Mouse (Mus musculus): ENCODE data around the gene Gm13290. TPM values are rescaled to one million over a fixed set of nuclear protein-coding genes. Genes with fewer than 3 reads are reported as not detected.

The Gm13290 gene
- polyA plus RNA-seq, 1 experiment from 2014 or later: not detected

Other genes with a start within 250 kb of the Gm13290 start
- gene Ifna15, start 215.6 kb upstream of the Gm13290 start, polyA plus RNA-seq (2016; fragmentation: Nextera tagmentation; extraction: Ambion mirVana): not detected in 2 replicates
- gene Ifna14, start 202.0 kb upstream of the Gm13290 start, polyA plus RNA-seq (2016; fragmentation: Nextera tagmentation; extraction: Ambion mirVana): not detected in 2 replicates
- gene Ifna9, start 181.4 kb upstream of the Gm13290 start, polyA plus RNA-seq (2016; fragmentation: Nextera tagmentation; extraction: Ambion mirVana): not detected in 2 replicates
- gene Ifna12, start 170.5 kb upstream of the Gm13290 start, polyA plus RNA-seq (2016; fragmentation: Nextera tagmentation; extraction: Ambion mirVana): not detected in 2 replicates
- gene C87499, start 139.4 kb upstream of the Gm13290 start, polyA plus RNA-seq (2016; fragmentation: Nextera tagmentation; extraction: Ambion mirVana): not detected in 2 replicates
- not detected in 2 replicates for gene Ifna13, start 129.4 kb upstream of the Gm13290 start, polyA plus RNA-seq (2016; fragmentation: Nextera tagmentation; extraction: Ambion mirVana)
- gene Ifna16, start 96.9 kb upstream of the Gm13290 start, polyA plus RNA-seq (2016; fragmentation: Nextera tagmentation; extraction: Ambion mirVana): not detected in 2 replicates
- not detected in 2 replicates for gene Ifna2, start 89.9 kb upstream of the Gm13290 start, polyA plus RNA-seq (2016; fragmentation: Nextera tagmentation; extraction: Ambion mirVana)
- not detected in 2 replicates for gene Ifnab, start 82.5 kb upstream of the Gm13290 start, polyA plus RNA-seq (2016; fragmentation: Nextera tagmentation; extraction: Ambion mirVana)
- gene Gm26566, start 52.0 kb upstream of the Gm13290 start, polyA plus RNA-seq (2016; fragmentation: Nextera tagmentation; extraction: Ambion mirVana): 0.29 and 0.43 TPM in 2 replicates
- gene Klhl9, start 51.4 kb upstream of the Gm13290 start, polyA plus RNA-seq (2016; fragmentation: Nextera tagmentation; extraction: Ambion mirVana): 38.0 and 38.7 TPM in 2 replicates
- not detected in 2 replicates for gene Gm13271, start 19.0 kb upstream of the Gm13290 start, polyA plus RNA-seq (2016; fragmentation: Nextera tagmentation; extraction: Ambion mirVana)
- gene Gm13283, start 13.7 kb upstream of the Gm13290 start, polyA plus RNA-seq (2016; fragmentation: Nextera tagmentation; extraction: Ambion mirVana): not detected in 2 replicates
- not detected in 2 replicates for gene Gm13289, start 3.1 kb downstream of the Gm13290 start, polyA plus RNA-seq (2016; fragmentation: Nextera tagmentation; extraction: Ambion mirVana)
- not detected in 2 replicates for gene Gm13272, start 6.0 kb downstream of the Gm13290 start, polyA plus RNA-seq (2016; fragmentation: Nextera tagmentation; extraction: Ambion mirVana)
- gene Ifnz, start 8.3 kb downstream of the Gm13290 start, polyA plus RNA-seq (2016; fragmentation: Nextera tagmentation; extraction: Ambion mirVana): not detected in 2 replicates
- gene Gm13276, start 11.9 kb downstream of the Gm13290 start, polyA plus RNA-seq (2016; fragmentation: Nextera tagmentation; extraction: Ambion mirVana): not detected in 2 replicates
- gene Gm13277, start 14.8 kb downstream of the Gm13290 start, polyA plus RNA-seq (2016; fragmentation: Nextera tagmentation; extraction: Ambion mirVana): not detected in 2 replicates
- gene Gm13278, start 17.7 kb downstream of the Gm13290 start, polyA plus RNA-seq (2016; fragmentation: Nextera tagmentation; extraction: Ambion mirVana): not detected in 2 replicates
- gene Gm13275, start 20.7 kb downstream of the Gm13290 start, polyA plus RNA-seq (2016; fragmentation: Nextera tagmentation; extraction: Ambion mirVana): not detected in 2 replicates
- not detected in 2 replicates for gene Gm13279, start 23.6 kb downstream of the Gm13290 start, polyA plus RNA-seq (2016; fragmentation: Nextera tagmentation; extraction: Ambion mirVana)
- 0.13 and 0.22 TPM in 2 replicates for gene Gm13285, start 25.8 kb downstream of the Gm13290 start, polyA plus RNA-seq (2016; fragmentation: Nextera tagmentation; extraction: Ambion mirVana)
- gene Gm13287, start 29.4 kb downstream of the Gm13290 start, polyA plus RNA-seq (2016; fragmentation: Nextera tagmentation; extraction: Ambion mirVana): not detected in 2 replicates
- not detected in 2 replicates for gene Gm13288, start 31.7 kb downstream of the Gm13290 start, polyA plus RNA-seq (2016; fragmentation: Nextera tagmentation; extraction: Ambion mirVana)
- gene Ifna7, start 42.4 kb downstream of the Gm13290 start, polyA plus RNA-seq (2016; fragmentation: Nextera tagmentation; extraction: Ambion mirVana): not detected in 2 replicates
- not detected in 2 replicates for gene Ifna11, start 46.1 kb downstream of the Gm13290 start, polyA plus RNA-seq (2016; fragmentation: Nextera tagmentation; extraction: Ambion mirVana)
- not detected in 2 replicates for gene Ifna6, start 53.6 kb downstream of the Gm13290 start, polyA plus RNA-seq (2016; fragmentation: Nextera tagmentation; extraction: Ambion mirVana)
- gene Ifna5, start 61.7 kb downstream of the Gm13290 start, polyA plus RNA-seq (2016; fragmentation: Nextera tagmentation; extraction: Ambion mirVana): not detected in 2 replicates
- not detected in 2 replicates for gene Ifna4, start 68.0 kb downstream of the Gm13290 start, polyA plus RNA-seq (2016; fragmentation: Nextera tagmentation; extraction: Ambion mirVana)
- not detected in 2 replicates for gene Ifna1, start 76.3 kb downstream of the Gm13290 start, polyA plus RNA-seq (2016; fragmentation: Nextera tagmentation; extraction: Ambion mirVana)
- not detected in 2 replicates for gene Ifne, start 106.4 kb downstream of the Gm13290 start, polyA plus RNA-seq (2016; fragmentation: Nextera tagmentation; extraction: Ambion mirVana)

Data from liver, embryonic 12.5 days (tissue).